Comparison of ENCODE assay signal across 7 mouse cellular contexts in the genomic region with DNA sequence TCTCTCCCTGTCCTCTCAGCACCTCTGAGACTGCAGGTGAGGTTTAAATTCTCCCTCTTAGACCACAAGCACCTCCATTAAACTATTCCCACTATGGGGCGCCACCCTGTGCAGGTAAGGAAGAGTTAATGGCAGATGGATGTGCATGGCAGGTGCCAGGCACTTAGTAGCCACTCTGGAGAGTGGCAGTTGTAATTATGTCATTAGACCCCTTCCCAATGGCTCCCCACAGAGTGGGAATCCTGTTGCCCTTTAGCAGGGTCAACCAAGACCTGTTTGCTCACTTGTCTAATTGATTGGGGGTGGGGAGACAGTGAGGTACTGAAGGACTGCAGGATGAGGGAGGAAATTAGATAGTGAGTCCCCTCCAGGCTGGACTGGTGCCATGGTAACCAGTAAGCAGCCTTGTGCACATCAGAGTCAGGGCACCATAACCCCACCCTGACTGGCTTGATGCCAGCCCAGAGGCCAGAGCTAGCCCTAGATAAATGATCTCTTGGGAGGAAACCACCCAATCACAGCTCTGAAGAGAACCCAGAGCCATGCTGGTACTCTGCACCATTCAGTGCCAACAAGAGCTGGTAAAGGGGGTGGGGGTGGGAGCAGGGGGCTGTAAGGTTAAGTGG.
DNase-seq lines count a peak whose midpoint lies in the region; ATAC-seq lines count a peak whose summit lies in the region.

No protein-coding gene starts in this region.

- H3K9me3 ChIP-seq in embryonic facial prominence, embryonic 12.5 days = no peaks in the 10 kb centered on the region
- H3K9me3 ChIP-seq in liver, embryonic 16.5 days (replicated peaks; ENCODE audit: control insufficient read depth, low read length) = no peaks in the 10 kb centered on the region

- H3K27me3 ChIP-seq in embryonic facial prominence, embryonic 12.5 days = no peaks in the 10 kb centered on the region
- no peaks in the 10 kb centered on the region for H3K27me3 ChIP-seq in liver, embryonic 16.5 days (ENCODE audit: control insufficient read depth, insufficient read depth, low read depth, low read length)

- H3K4me3 ChIP-seq in embryonic facial prominence, embryonic 12.5 days = no peak overlapping the region
- H3K4me3 ChIP-seq in liver, embryonic 16.5 days (ENCODE audit: low read depth, low read length) = no peak overlapping the region

- no peak overlapping the region for H3K27ac ChIP-seq in embryonic facial prominence, embryonic 12.5 days
- H3K27ac ChIP-seq in liver, embryonic 16.5 days (ENCODE audit: low read length) = no peak overlapping the region

- no peak overlapping the region for H3K4me2 ChIP-seq in embryonic facial prominence, embryonic 12.5 days (replicated peaks)
- H3K4me2 ChIP-seq in liver, embryonic 16.5 days (ENCODE audit: low read depth, low read length) = no peak overlapping the region

- peak; percentile 43; the same call in 1 of the 2 replicates for ATAC-seq in embryonic facial prominence, embryonic 12.5 days (ENCODE audit: insufficient number of reproducible peaks, insufficient read depth, low FRiP score, low TSS enrichment)
- peak; percentile 32; the same call in 1 of the 2 replicates for ATAC-seq in liver, embryonic 16.5 days (ENCODE audit: low read depth)

- 73% methylated on average over 1 of the region's 1 CpGs for WGBS in embryonic facial prominence, embryonic 12.5 days
- 53% methylated on average over 1 of the region's 1 CpGs for WGBS in liver, embryonic 16.5 days (ENCODE audit: insufficient replicate concordance)

- peaks cover 24% of the 10 kb centered on the region for H3K4me1 ChIP-seq in embryonic facial prominence, embryonic 12.5 days
- peaks cover 4% of the 10 kb centered on the region; the same call in 1 of the 2 replicates for H3K4me1 ChIP-seq in liver, embryonic 16.5 days (ENCODE audit: control insufficient read depth, low read depth, low read length)

- H3K36me3 ChIP-seq in embryonic facial prominence, embryonic 12.5 days = no peaks in the 10 kb centered on the region
- no peaks in the 10 kb centered on the region for H3K36me3 ChIP-seq in liver, embryonic 16.5 days (ENCODE audit: control insufficient read depth, insufficient read depth)

- H3K9ac ChIP-seq in embryonic facial prominence, embryonic 12.5 days = no peak overlapping the region
- H3K9ac ChIP-seq in liver, embryonic 16.5 days (ENCODE audit: low read depth, low read length) = no peak overlapping the region

- DNase-seq in kidney, postnatal 10 days = peak; percentile 34
- no peak for DNase-seq in kidney, postnatal 36 days
- peak; percentile 67 for DNase-seq in MEL-GATA-1-ER (ENCODE audit: extremely low read depth, low read depth)
- no peak for DNase-seq in natural killer cell, adult 2 months (ENCODE audit: low spot score in 2 of 2)
- DNase-seq in thymus, postnatal 4 days = no peak

Comparison
In these comparisons a context has a peak if more than half of its experiments do, and no peak if none do; other contexts are left out.
1. DNase-seq: peak in kidney, postnatal 10 days (single experiment) and MEL-GATA-1-ER (single experiment); none in kidney, postnatal 36 days (0 of 2), natural killer cell, adult 2 months (0 of 2) and thymus, postnatal 4 days (single experiment).